Mouse (Mus musculus): ENCODE data around the gene Rcan1. TPM values are rescaled to one million over a fixed set of nuclear protein-coding genes. Genes with fewer than 3 reads are reported as not detected.

The Rcan1 gene
- polyA plus RNA-seq, 1 experiment from 2014 or later = 36.7 TPM

- H3K4me1 ChIP-seq = no peaks in the 10 kb centered on the region
- H3K27me3 ChIP-seq = no peaks in the 10 kb centered on the region
- no peak overlapping the region for H3K4me3 ChIP-seq
- 90% methylated on average over 17 of the region's 17 CpGs for WGBS
- H3K36me3 ChIP-seq = peaks cover 9% of the 10 kb centered on the region
- H3K9me3 ChIP-seq = no peaks in the 10 kb centered on the region
- H3K4me2 ChIP-seq (replicated peaks) = no peak overlapping the region
- H3K27ac ChIP-seq = no peak overlapping the region
- no peak overlapping the region for H3K9ac ChIP-seq
- no peak for ATAC-seq (ENCODE audit: insufficient number of reproducible peaks, insufficient read depth, low FRiP score, low TSS enrichment)
Measured at GRCm38 (mm10) chr16:92451516-92452072, 19.1 kb downstream of the Rcan1 start.

- H3K27me3 ChIP-seq = no peaks in the 10 kb centered on the region
- WGBS = 84% methylated on average over 8 of the region's 8 CpGs
- H3K4me3 ChIP-seq = no peak overlapping the region
- H3K4me1 ChIP-seq = no peaks in the 10 kb centered on the region
- no peak overlapping the region for H3K9ac ChIP-seq
- H3K4me2 ChIP-seq (replicated peaks) = no peak overlapping the region
- peaks cover 9% of the 10 kb centered on the region for H3K36me3 ChIP-seq
- no peaks in the 10 kb centered on the region for H3K9me3 ChIP-seq
- no peak for ATAC-seq (ENCODE audit: insufficient number of reproducible peaks, insufficient read depth, low FRiP score, low TSS enrichment)
- no peak overlapping the region for H3K27ac ChIP-seq
Measured at GRCm38 (mm10) chr16:92450331-92450730, 20.3 kb downstream of the Rcan1 start.

- Histone ChIP-seq H3K27ac (no peak overlapping the region), H3K4me2 (replicated peaks) (no peak overlapping the region), H3K27me3 (no peaks in the 10 kb centered on the region), H3K36me3 (peaks cover 9% of the 10 kb centered on the region; the same call in 1 of the 2 replicates), H3K9ac (no peak overlapping the region), H3K4me3 (no peak overlapping the region), H3K9me3 (no peaks in the 10 kb centered on the region), H3K4me1 (no peaks in the 10 kb centered on the region)
- no peak for ATAC-seq (ENCODE audit: insufficient number of reproducible peaks, insufficient read depth, low FRiP score, low TSS enrichment)
- 93% methylated on average over 14 of the region's 14 CpGs for WGBS
Measured at GRCm38 (mm10) chr16:92449080-92449479, 21.6 kb downstream of the Rcan1 start.

- Histone ChIP-seq H3K36me3 (peaks cover 3% of the 10 kb centered on the region; the same call in 1 of the 2 replicates), H3K27me3 (no peaks in the 10 kb centered on the region), H3K9ac (no peak overlapping the region), H3K27ac (no peak overlapping the region), H3K4me1 (no peaks in the 10 kb centered on the region), H3K9me3 (no peaks in the 10 kb centered on the region), H3K4me2 (replicated peaks) (no peak overlapping the region), H3K4me3 (no peak overlapping the region)
- WGBS = 58% methylated on average over 10 of the region's 10 CpGs
- no peak for ATAC-seq (ENCODE audit: insufficient number of reproducible peaks, insufficient read depth, low FRiP score, low TSS enrichment)
Measured at GRCm38 (mm10) chr16:92445377-92445776, 25.3 kb downstream of the Rcan1 start.

GRCm38 (mm10) chr16:92443644-92444113 is 27.0 kb downstream of the Rcan1 start:
- 0 out of 2 replicates have a peak, but pooled peaks have one; percentile 30 for ATAC-seq (ENCODE audit: insufficient number of reproducible peaks, insufficient read depth, low FRiP score, low TSS enrichment)
- Histone ChIP-seq H3K4me3 (no peak overlapping the region), H3K36me3 (peaks cover under 1% of the 10 kb centered on the region; the same call in 1 of the 2 replicates)

GRCm38 (mm10) chr16:92442946-92443345 is 27.7 kb downstream of the Rcan1 start:
- no peak overlapping the region for H3K9ac ChIP-seq
- ATAC-seq (ENCODE audit: insufficient number of reproducible peaks, insufficient read depth, low FRiP score, low TSS enrichment) = peak; percentile 50; the same call in 1 of the 2 replicates
- WGBS = 91% methylated on average over 4 of the region's 4 CpGs
- H3K4me2 ChIP-seq (replicated peaks) = no peak overlapping the region
- no peaks in the 10 kb centered on the region for H3K27me3 ChIP-seq
- H3K27ac ChIP-seq = 0 out of 2 replicates have a peak overlapping the region, but pooled peaks have one; percentile 1
- no peaks in the 10 kb centered on the region for H3K9me3 ChIP-seq
- no peaks in the 10 kb centered on the region for H3K36me3 ChIP-seq
- H3K4me1 ChIP-seq = no peaks in the 10 kb centered on the region
- H3K4me3 ChIP-seq = no peak overlapping the region

More at GRCm38 (mm10) chr16:92443644-92444113, 27.0 kb downstream of the Rcan1 start:
- H3K4me2 ChIP-seq (replicated peaks) = no peak overlapping the region
- 66% methylated on average over 13 of the region's 13 CpGs for WGBS
- H3K4me1 ChIP-seq = no peaks in the 10 kb centered on the region
- no peaks in the 10 kb centered on the region for H3K27me3 ChIP-seq
- no peak overlapping the region for H3K9ac ChIP-seq
- H3K27ac ChIP-seq = no peak overlapping the region
- H3K9me3 ChIP-seq = no peaks in the 10 kb centered on the region

GRCm38 (mm10) chr16:92442150-92442549 is 28.5 kb downstream of the Rcan1 start:
- no peak overlapping the region for H3K9ac ChIP-seq
- WGBS = 88% methylated on average over 11 of the region's 11 CpGs

GRCm38 (mm10) chr16:92441203-92441602 is 29.5 kb downstream of the Rcan1 start:
- ATAC-seq (ENCODE audit: insufficient number of reproducible peaks, insufficient read depth, low FRiP score, low TSS enrichment) = no peak
- Histone ChIP-seq H3K4me2 (replicated peaks) (no peak overlapping the region), H3K9me3 (no peaks in the 10 kb centered on the region), H3K27ac (no peak overlapping the region), H3K27me3 (no peaks in the 10 kb centered on the region), H3K4me1 (no peaks in the 10 kb centered on the region), H3K36me3 (no peaks in the 10 kb centered on the region), H3K9ac (no peak overlapping the region), H3K4me3 (no peak overlapping the region)
- WGBS = 61% methylated on average over 3 of the region's 3 CpGs

More at GRCm38 (mm10) chr16:92442150-92442549, 28.5 kb downstream of the Rcan1 start:
- Histone ChIP-seq H3K4me3 (no peak overlapping the region), H3K27me3 (no peaks in the 10 kb centered on the region), H3K9me3 (no peaks in the 10 kb centered on the region), H3K4me2 (replicated peaks) (no peak overlapping the region), H3K36me3 (no peaks in the 10 kb centered on the region), H3K27ac (no peak overlapping the region), H3K4me1 (no peaks in the 10 kb centered on the region)
- ATAC-seq (ENCODE audit: insufficient number of reproducible peaks, insufficient read depth, low FRiP score, low TSS enrichment) = no peak

GRCm38 (mm10) chr16:92440229-92440628 is 30.4 kb downstream of the Rcan1 start:
- H3K4me2 ChIP-seq (replicated peaks) = no peak overlapping the region
- no peak overlapping the region for H3K27ac ChIP-seq

GRCm38 (mm10) chr16:92439775-92440174 is 30.9 kb downstream of the Rcan1 start:
- Histone ChIP-seq H3K4me3 (no peak overlapping the region), H3K27ac (no peak overlapping the region)
- WGBS = 53% methylated on average over 2 of the region's 2 CpGs

More at GRCm38 (mm10) chr16:92440229-92440628, 30.4 kb downstream of the Rcan1 start:
- no peaks in the 10 kb centered on the region for H3K36me3 ChIP-seq
- H3K4me3 ChIP-seq = no peak overlapping the region
- no peaks in the 10 kb centered on the region for H3K9me3 ChIP-seq
- H3K27me3 ChIP-seq = no peaks in the 10 kb centered on the region
- WGBS = 46% methylated on average over 8 of the region's 8 CpGs
- H3K4me1 ChIP-seq = no peaks in the 10 kb centered on the region; the same call in 1 of the 2 replicates
- no peak overlapping the region for H3K9ac ChIP-seq
- no peak for ATAC-seq (ENCODE audit: insufficient number of reproducible peaks, insufficient read depth, low FRiP score, low TSS enrichment)

GRCm38 (mm10) chr16:92435431-92435985 is 35.2 kb downstream of the Rcan1 start:
- H3K9me3 ChIP-seq = no peaks in the 10 kb centered on the region
- no peak overlapping the region for H3K9ac ChIP-seq
- no peak overlapping the region for H3K27ac ChIP-seq
- no peak overlapping the region for H3K4me2 ChIP-seq (replicated peaks)
- WGBS = 83% methylated on average over 18 of the region's 18 CpGs
- H3K36me3 ChIP-seq = peaks cover 12% of the 10 kb centered on the region
- no peak for ATAC-seq (ENCODE audit: insufficient number of reproducible peaks, insufficient read depth, low FRiP score, low TSS enrichment)
- H3K27me3 ChIP-seq = no peaks in the 10 kb centered on the region
- no peak overlapping the region for H3K4me3 ChIP-seq
- no peaks in the 10 kb centered on the region; the same call in 1 of the 2 replicates for H3K4me1 ChIP-seq

More at GRCm38 (mm10) chr16:92439775-92440174, 30.9 kb downstream of the Rcan1 start:
- no peak overlapping the region for H3K4me2 ChIP-seq (replicated peaks)
- no peaks in the 10 kb centered on the region for H3K36me3 ChIP-seq
- no peak for ATAC-seq (ENCODE audit: insufficient number of reproducible peaks, insufficient read depth, low FRiP score, low TSS enrichment)
- no peak overlapping the region for H3K9ac ChIP-seq
- H3K4me1 ChIP-seq = no peaks in the 10 kb centered on the region; the same call in 1 of the 2 replicates
- no peaks in the 10 kb centered on the region for H3K27me3 ChIP-seq
- no peaks in the 10 kb centered on the region for H3K9me3 ChIP-seq

- Histone ChIP-seq H3K9me3 (no peaks in the 10 kb centered on the region), H3K27ac (no peak overlapping the region), H3K4me2 (replicated peaks) (no peak overlapping the region), H3K4me1 (peaks cover 12% of the 10 kb centered on the region; the same call in 1 of the 2 replicates), H3K27me3 (no peaks in the 10 kb centered on the region), H3K4me3 (no peak overlapping the region), H3K36me3 (peaks cover 12% of the 10 kb centered on the region), H3K9ac (no peak overlapping the region)
- ATAC-seq (ENCODE audit: insufficient number of reproducible peaks, insufficient read depth, low FRiP score, low TSS enrichment) = no peak
- 86% methylated on average over 3 of the region's 3 CpGs for WGBS
Measured at GRCm38 (mm10) chr16:92433176-92433575, 37.5 kb downstream of the Rcan1 start.
